Mouse (Mus musculus): ENCODE data around the gene Dnm1. TPM values are rescaled to one million over a fixed set of nuclear protein-coding genes. Genes with fewer than 3 reads are reported as not detected.
A peak's percentile ranks its signal among the peaks of the same experiment; 100 is the strongest.

The Dnm1 gene
- polyA plus RNA-seq, 1 experiment from 2014 or later = 86.9 TPM

GRCm38 (mm10) chr2:32288371-32288931, 64.7 kb downstream of the Dnm1 start:
- 2% methylated on average over 22 of the region's 29 CpGs for WGBS
- peak; percentile 67 for ATAC-seq (ENCODE audit: low FRiP score)

GRCm38 (mm10) chr2:32287923-32288367, 65.2 kb downstream of the Dnm1 start, which contains the start of gene Swi5:
TSS of gene Swi5 (minus strand) at chr2:32288075.
- Histone ChIP-seq H3K9ac (replicated peaks) (peak within 1 kb of the TSS; percentile 91), H3K27ac (replicated peaks) (peak within 1 kb of the TSS; percentile 81), H3K27me3 (replicated peaks) (no peaks in the 10 kb centered on the region), H3K4me2 (peak within 1 kb of the TSS; percentile 94), H3K36me3 (peaks cover 24% of the 10 kb centered on the region), H3K9me3 (replicated peaks) (no peaks in the 10 kb centered on the region), H3K4me3 (replicated peaks) (peak within 1 kb of the TSS; percentile 72), H3K4me1 (peaks cover 37% of the 10 kb centered on the region)
- ATAC-seq (ENCODE audit: low FRiP score) = peak; percentile 100
- under 1% methylated on average over 41 of the region's 41 CpGs for WGBS

More at GRCm38 (mm10) chr2:32288371-32288931, 64.7 kb downstream of the Dnm1 start:
- Histone ChIP-seq H3K27ac (replicated peaks) (peak overlapping the region; percentile 72), H3K36me3 (peaks cover 27% of the 10 kb centered on the region), H3K4me3 (replicated peaks) (peak overlapping the region; percentile 72), H3K4me1 (peaks cover 37% of the 10 kb centered on the region), H3K9me3 (replicated peaks) (no peaks in the 10 kb centered on the region), H3K4me2 (peak overlapping the region; percentile 83), H3K9ac (replicated peaks) (peak overlapping the region; percentile 91), H3K27me3 (replicated peaks) (no peaks in the 10 kb centered on the region)

- no peaks in the 10 kb centered on the region for H3K9me3 ChIP-seq (replicated peaks)
- H3K4me3 ChIP-seq (replicated peaks) = peak within 1 kb of the TSS; percentile 72
- peak; percentile 49 for ATAC-seq (ENCODE audit: low FRiP score)
- H3K9ac ChIP-seq (replicated peaks) = peak within 1 kb of the TSS; percentile 91
- peak within 1 kb of the TSS; percentile 94 for H3K4me2 ChIP-seq
- WGBS = 1% methylated on average over 23 of the region's 23 CpGs
- peak within 1 kb of the TSS; percentile 81 for H3K27ac ChIP-seq (replicated peaks)
- H3K27me3 ChIP-seq (replicated peaks) = no peaks in the 10 kb centered on the region
- peaks cover 37% of the 10 kb centered on the region for H3K4me1 ChIP-seq
- H3K36me3 ChIP-seq = peaks cover 20% of the 10 kb centered on the region
Measured at GRCm38 (mm10) chr2:32287334-32287840, 65.8 kb downstream of the Dnm1 start, which contains the start of gene Golga2. TSS of gene Golga2 (plus strand) at chr2:32287384.

- H3K36me3 ChIP-seq = peaks cover 54% of the 10 kb centered on the region
- H3K9me3 ChIP-seq (replicated peaks) = no peaks in the 10 kb centered on the region
- ATAC-seq (ENCODE audit: low FRiP score) = no peak
- no peak overlapping the region for H3K9ac ChIP-seq (replicated peaks)
- no peak overlapping the region for H3K27ac ChIP-seq (replicated peaks)
- no peak overlapping the region for H3K4me3 ChIP-seq (replicated peaks)
- peaks cover 26% of the 10 kb centered on the region for H3K4me1 ChIP-seq
- no peaks in the 10 kb centered on the region for H3K27me3 ChIP-seq (replicated peaks)
- WGBS = 92% methylated on average over 3 of the region's 3 CpGs
- no peak overlapping the region for H3K4me2 ChIP-seq
Measured at GRCm38 (mm10) chr2:32283986-32284385, 69.2 kb downstream of the Dnm1 start.

- Histone ChIP-seq H3K4me1 (peaks cover 22% of the 10 kb centered on the region), H3K27ac (replicated peaks) (no peak overlapping the region), H3K9ac (replicated peaks) (no peak overlapping the region), H3K9me3 (replicated peaks) (no peaks in the 10 kb centered on the region), H3K4me2 (no peak overlapping the region), H3K4me3 (replicated peaks) (no peak overlapping the region), H3K27me3 (replicated peaks) (no peaks in the 10 kb centered on the region), H3K36me3 (peaks cover 66% of the 10 kb centered on the region)
- no peak for ATAC-seq (ENCODE audit: low FRiP score)
- 94% methylated on average over 1 of the region's 1 CpGs for WGBS
Measured at GRCm38 (mm10) chr2:32282727-32283126, 70.4 kb downstream of the Dnm1 start.

GRCm38 (mm10) chr2:32282289-32282688, 70.8 kb downstream of the Dnm1 start:
- 98% methylated on average over 2 of the region's 2 CpGs for WGBS
- Histone ChIP-seq H3K9me3 (replicated peaks) (no peaks in the 10 kb centered on the region), H3K4me2 (no peak overlapping the region), H3K4me3 (replicated peaks) (no peak overlapping the region), H3K27me3 (replicated peaks) (no peaks in the 10 kb centered on the region), H3K36me3 (peaks cover 71% of the 10 kb centered on the region), H3K27ac (replicated peaks) (no peak overlapping the region), H3K9ac (replicated peaks) (no peak overlapping the region), H3K4me1 (peaks cover 21% of the 10 kb centered on the region)
- ATAC-seq (ENCODE audit: low FRiP score) = no peak

GRCm38 (mm10) chr2:32275823-32276222, 77.3 kb downstream of the Dnm1 start:
- 83% methylated on average over 3 of the region's 3 CpGs for whole genome bisulfite sequencing
- H3K27me3 ChIP-seq (replicated peaks) = no peaks in the 10 kb centered on the region
- ATAC-seq (ENCODE audit: low FRiP score) = no peak
- H3K27ac ChIP-seq (replicated peaks) = no peak overlapping the region
- no peaks in the 10 kb centered on the region for H3K9me3 ChIP-seq (replicated peaks)
- H3K36me3 ChIP-seq = peaks cover 40% of the 10 kb centered on the region
- no peaks in the 10 kb centered on the region for H3K4me1 ChIP-seq
- no peak overlapping the region for H3K4me3 ChIP-seq (replicated peaks)
- no peak overlapping the region for H3K4me2 ChIP-seq
- no peak overlapping the region for H3K9ac ChIP-seq (replicated peaks)

GRCm38 (mm10) chr2:32260635-32261034, 92.5 kb downstream of the Dnm1 start:
- no peak for ATAC-seq (ENCODE audit: low FRiP score)
- 29% methylated on average over 4 of the region's 4 CpGs for WGBS
- H3K4me3 ChIP-seq (replicated peaks) = peak overlapping the region; percentile 89; the same call in 1 of the 2 replicates

GRCm38 (mm10) chr2:32259657-32260417, 93.3 kb downstream of the Dnm1 start, which contains the start of gene Uck1:
TSS of gene Uck1 (minus strand) at chr2:32260159.
- Histone ChIP-seq H3K4me2 (peak within 1 kb of the TSS; percentile 81), H3K27me3 (replicated peaks) (no peaks in the 10 kb centered on the region), H3K4me1 (peaks cover 16% of the 10 kb centered on the region), H3K9ac (replicated peaks) (peak within 1 kb of the TSS; percentile 83), H3K27ac (replicated peaks) (peak within 1 kb of the TSS; percentile 73), H3K36me3 (peaks cover 22% of the 10 kb centered on the region), H3K9me3 (replicated peaks) (no peaks in the 10 kb centered on the region), H3K4me3 (replicated peaks) (peak within 1 kb of the TSS; percentile 89)
- 2% methylated on average over 59 of the region's 59 CpGs for WGBS
- ATAC-seq (ENCODE audit: low FRiP score) = peak; percentile 96

More at GRCm38 (mm10) chr2:32260635-32261034, 92.5 kb downstream of the Dnm1 start:
- Histone ChIP-seq H3K27me3 (replicated peaks) (no peaks in the 10 kb centered on the region), H3K9me3 (replicated peaks) (no peaks in the 10 kb centered on the region), H3K36me3 (peaks cover 21% of the 10 kb centered on the region), H3K27ac (replicated peaks) (no peak overlapping the region), H3K4me2 (peak overlapping the region; percentile 81), H3K4me1 (peaks cover 16% of the 10 kb centered on the region), H3K9ac (replicated peaks) (no peak overlapping the region)

GRCm38 (mm10) chr2:32258887-32259533, 94.1 kb downstream of the Dnm1 start:
- WGBS = 61% methylated on average over 6 of the region's 6 CpGs
- H3K9me3 ChIP-seq (replicated peaks) = no peaks in the 10 kb centered on the region
- no peak overlapping the region for H3K27ac ChIP-seq (replicated peaks)
- H3K4me1 ChIP-seq = peaks cover 16% of the 10 kb centered on the region
- ATAC-seq (ENCODE audit: low FRiP score) = no peak
- H3K36me3 ChIP-seq = peaks cover 30% of the 10 kb centered on the region
- H3K4me3 ChIP-seq (replicated peaks) = peak overlapping the region; percentile 89
- H3K9ac ChIP-seq (replicated peaks) = peak overlapping the region; percentile 83
- peak overlapping the region; percentile 81 for H3K4me2 ChIP-seq
- H3K27me3 ChIP-seq (replicated peaks) = no peaks in the 10 kb centered on the region
